Mouse (Mus musculus): Measurements from ENCODE around the gene Asf1b.
"Not testable (repeated sequence)": the region's sequence is repeated elsewhere in the genome, so short reads cannot be mapped to it uniquely, and the experiment has no call there.

Asf1b gene

DNA sequence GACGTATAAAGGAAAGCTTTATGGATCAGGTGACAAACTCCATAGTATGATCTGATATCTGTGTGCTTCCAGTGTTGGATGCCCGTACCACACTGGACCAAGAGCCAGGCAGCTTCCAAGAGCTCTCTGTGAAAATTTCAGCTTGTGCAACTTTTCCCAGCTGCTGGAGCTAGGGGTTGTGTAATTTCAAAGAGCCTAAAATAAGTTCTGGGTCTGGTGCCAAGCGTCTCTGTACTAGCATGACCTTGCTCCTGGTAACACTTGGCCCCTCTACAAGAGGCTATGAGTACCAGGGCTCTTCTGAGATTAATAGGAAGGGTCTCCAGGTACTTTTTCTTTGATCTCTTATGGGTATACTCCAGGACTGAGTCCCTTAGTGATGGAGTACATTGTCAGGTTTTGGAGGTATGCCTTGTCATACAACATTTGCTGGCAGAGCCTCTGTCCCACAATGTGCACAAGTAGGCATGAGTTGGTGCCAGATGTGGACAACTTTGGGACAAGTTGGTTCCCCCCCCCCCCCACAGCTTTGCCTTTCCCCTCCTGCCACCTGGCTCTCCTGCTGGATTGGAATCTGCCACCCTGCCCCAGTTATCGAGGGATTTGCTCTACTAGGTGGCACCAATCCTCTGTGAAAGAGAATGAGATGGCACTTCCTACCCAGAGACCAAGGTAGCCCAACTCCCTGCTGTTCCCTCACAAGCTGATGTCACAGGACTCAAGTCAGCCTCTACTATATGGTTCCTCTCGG, 8.9 kb downstream of the Asf1b start:
- DNase-seq (ENCODE audit: low spot score in 2 of 2): peak; percentile 71 to 84

DNA sequence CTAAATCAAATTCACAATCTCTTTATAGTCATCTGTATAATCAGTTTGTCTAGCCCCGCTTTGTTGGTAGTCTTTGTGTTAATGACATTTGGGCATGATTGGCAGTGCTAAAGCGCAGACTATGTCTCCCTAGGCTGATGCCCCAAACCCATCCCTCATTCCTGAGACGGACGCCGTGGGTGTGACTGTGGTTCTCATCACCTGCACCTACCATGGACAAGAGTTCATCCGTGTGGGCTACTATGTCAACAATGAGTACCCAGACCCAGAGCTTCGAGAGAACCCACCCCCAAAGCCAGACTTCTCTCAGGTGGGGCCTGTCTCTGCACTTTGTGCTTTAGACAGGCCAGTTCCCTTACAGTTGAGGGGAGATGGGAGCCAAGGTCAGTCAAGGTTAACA, 12.4 kb downstream of the Asf1b start:
- DNase-seq (ENCODE audit: low spot score in 2 of 2): no peak

DNA sequence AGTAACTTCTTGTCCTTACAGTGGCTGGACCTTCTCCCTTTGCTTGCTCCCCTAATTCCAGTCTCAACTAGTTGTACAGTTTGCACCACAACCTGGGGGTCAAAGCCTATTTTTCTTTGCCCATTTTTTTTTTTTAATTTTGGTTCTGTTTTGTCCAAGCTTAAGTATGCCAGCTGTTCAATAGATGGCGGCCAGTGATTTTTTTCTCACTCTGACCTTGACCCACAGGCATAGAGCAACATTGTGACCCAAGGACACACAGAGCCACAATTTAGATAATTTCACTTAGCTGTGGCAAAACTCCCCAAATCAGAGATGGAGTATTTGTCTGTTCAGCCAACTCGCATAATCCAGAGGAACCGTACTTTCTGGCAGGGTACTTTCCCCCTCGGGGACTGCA, 15.8 kb downstream of the Asf1b start:
- DNase-seq (ENCODE audit: low spot score in 2 of 2): no peak

DNA sequence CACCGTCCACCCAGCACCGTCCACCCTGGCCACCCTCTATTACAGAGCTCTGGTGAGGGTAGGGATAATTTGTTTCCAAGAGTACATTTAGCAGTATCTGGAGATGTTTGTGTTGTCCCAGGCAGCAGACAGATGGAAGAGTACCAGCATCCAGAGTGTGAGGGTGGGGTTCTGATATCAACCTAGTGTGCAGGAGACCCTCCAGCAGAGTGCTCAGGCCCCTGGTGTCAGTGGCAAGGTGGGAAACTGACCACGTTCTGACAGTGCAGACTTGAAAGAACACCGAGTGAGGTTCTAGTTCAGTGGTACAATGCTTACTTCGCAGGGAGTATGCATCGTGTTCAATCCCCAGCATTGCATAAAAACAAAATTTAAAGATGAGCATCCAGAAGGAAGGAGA, 16.4 kb downstream of the Asf1b start:
- DNase-seq (ENCODE audit: low spot score in 2 of 2): no peak

DNA sequence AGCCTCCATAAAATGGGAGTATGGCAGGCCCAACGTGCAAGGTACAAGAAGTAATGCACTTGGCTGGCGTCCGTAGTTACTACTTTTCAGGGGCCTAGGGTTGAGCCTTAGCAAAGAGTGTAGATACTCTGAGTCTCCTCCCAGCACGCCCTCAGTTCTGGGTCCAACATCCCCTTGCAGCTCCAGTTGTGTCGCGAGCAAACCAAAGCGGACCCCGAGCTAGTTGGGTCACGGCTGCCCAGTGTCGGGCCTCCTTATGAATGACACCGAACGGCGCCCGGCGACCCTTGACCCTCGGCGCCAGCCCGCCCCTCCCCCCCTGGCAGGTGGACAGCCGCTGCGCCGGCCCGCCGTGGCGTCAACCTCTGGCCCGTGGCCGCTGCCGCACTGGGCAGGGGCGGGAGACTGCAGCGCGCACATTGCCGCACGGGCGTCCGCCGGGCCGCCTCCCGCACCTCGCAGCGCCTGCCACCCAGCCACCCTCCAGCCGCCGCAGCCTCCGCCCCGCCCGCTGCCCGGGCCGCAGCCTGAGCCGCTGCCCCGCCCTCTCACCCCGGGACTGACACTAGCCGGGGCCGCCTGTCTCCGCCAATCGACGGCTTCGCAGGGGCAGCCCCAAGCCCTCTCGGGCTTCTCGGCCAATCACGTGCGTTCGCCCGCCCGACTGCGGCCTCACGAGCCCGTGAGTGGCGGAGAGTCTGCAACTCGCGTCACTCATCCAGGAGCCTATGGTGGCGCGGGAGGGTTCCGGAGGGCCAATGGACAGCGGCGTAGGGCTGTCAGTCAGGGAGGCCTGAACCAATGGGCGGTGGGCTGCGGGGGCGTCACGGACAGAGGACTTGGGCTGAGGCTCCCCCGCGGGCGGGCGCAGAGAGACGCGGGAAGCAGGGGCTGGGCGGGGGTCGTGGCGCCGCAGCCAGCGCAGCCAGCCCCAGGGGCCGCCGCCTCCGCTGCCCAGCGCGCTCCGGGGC, 17.1 kb downstream of the Asf1b start, which contains the start of gene Prkaca:
Prkaca (plus strand) TSS at position 844 of the 971 bp plus-strand sequence.
- DNase-seq (ENCODE audit: low spot score in 2 of 2): peak; percentile 99 to 100

DNA sequence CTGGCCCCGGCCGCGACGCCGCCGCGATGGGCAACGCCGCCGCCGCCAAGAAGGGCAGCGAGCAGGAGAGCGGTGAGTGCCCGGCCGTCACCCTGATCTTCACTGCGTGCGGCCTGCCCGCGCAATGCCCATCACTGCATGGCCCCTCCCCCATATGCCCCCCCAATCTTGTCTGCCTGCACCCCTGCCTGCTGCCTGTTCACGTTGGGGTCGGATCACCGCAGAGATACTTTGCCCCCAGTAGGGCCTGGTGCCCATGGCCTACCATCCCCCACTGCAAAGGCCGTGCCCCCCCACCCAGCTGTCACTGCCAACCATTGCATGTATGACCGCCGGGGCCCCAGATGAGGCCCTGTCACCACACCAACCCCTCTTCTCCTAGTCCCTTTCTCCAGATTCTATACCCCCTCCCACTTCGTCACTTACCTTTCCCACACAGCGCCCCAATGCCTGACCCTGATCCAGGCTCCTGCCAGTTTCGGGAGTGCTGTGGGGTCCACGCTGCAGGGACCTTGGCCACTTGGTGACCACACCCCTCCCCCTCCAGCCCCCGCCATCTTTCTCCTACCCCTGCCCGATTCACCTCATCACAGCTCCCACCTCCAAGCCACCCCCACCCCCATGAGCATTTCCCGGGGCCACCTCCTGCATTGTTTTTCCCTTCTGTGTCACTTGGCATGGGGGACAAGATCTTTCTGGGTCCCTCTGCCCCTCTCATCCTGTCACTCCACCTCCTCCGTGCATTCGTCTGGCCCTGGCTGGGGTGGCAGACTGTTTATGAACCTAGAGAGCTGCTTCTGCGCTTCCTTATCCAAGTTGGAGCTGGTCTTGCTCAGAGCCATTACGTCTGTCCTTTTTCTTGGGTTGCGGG, 18.1 kb downstream of the Asf1b start:
- DNase-seq (ENCODE audit: low spot score in 2 of 2): no peak

DNA sequence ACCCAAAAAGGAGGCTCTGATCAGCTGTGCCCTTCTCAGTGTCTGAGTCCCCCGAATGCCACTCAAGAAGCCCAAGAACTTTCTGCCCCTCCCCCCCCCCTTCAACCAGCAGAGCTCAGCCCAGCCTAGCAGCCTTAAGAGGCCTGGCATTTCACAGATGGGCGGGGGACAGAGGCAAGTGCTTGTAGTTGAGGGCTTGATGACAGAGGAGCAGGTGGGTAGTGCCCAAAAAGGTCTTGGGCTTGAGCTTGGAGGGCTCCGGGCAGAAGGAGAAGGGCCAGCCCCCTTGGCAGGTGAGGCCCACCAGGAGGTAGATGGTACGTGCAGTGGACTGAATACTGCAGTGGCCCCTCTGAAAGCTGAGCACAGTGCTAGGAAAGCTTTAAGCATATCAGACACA, 19.2 kb downstream of the Asf1b start:
- no peak for DNase-seq (ENCODE audit: low spot score in 2 of 2)

DNA sequence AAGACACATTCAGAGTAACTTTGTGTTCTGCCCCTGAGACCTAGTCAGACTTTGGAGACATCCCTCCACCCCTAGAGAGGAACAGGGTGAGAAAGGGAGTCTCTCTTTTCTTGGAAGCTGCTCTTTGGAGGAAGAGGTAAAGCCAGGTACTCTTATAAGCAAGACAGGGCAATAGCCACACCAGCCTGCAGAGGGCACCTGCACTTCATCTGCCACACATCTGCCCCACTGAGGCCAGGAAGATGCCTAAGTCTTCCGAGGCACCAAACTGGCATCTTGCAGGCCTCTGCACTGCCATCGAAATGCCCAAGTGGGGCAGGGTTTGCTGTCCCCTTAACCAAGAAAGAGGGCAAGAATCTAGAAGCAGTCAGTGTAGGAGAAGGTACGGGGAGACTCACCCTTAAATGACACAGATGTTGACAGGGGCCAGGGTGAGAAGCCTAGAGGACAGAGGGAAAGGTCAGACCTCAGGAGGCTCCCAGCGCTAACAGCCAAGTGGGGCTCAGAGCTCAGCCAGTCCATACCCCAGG, 20.9 kb downstream of the Asf1b start:
- no peak for DNase-seq (ENCODE audit: low spot score in 2 of 2)

DNA sequence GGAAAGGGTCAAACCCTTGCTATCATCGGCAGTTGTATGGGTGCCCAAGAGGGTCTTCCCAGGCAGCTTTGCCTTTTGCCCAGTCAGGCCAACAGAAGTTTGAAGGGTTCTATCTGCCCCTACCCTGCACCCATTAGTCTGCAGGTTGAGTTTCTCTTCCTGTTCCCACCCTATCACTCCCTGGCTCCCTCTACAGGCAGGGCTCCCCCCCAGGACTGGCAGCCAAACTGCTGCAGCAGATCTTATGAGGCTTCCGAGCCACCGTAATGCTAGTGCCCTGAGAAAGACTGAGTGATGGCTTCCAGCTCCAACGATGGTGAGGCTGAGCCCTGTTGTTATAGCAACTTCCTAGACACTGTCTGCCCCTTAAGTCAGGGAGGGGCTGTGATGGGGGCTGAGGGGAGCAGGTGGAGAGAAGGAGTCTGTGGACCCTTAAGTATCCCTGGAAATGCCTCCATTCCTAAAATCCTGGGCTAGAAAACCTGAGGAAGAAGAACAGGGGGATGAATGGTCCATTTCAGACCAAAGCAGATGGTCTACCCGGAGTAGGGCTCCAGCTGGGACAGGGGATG, 21.6 kb downstream of the Asf1b start:
- no peak for DNase-seq (ENCODE audit: low spot score in 2 of 2)

DNA sequence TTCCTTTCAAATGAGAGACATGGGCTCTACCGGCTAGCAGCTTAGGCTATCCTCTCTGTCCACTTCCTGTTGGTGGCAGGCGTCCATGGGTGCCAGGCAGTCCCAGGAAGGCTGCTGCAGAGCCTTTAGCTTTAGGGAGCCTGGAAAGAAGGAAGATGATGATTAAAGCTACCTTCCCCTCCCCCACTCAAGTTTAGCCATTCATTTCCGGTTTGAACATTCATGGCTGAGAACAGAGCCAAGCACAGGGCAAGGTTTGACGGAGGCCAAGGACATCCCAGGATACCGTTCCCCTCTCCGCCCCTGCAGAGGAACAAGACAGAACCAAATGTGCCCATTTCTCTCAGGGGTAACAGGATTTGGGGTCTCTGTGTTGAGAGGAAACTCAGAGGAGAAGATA, 22.3 kb downstream of the Asf1b start:
- peak in 1 of 2 experiments; percentile 43 for DNase-seq (ENCODE audit: low spot score in 2 of 2)

DNA sequence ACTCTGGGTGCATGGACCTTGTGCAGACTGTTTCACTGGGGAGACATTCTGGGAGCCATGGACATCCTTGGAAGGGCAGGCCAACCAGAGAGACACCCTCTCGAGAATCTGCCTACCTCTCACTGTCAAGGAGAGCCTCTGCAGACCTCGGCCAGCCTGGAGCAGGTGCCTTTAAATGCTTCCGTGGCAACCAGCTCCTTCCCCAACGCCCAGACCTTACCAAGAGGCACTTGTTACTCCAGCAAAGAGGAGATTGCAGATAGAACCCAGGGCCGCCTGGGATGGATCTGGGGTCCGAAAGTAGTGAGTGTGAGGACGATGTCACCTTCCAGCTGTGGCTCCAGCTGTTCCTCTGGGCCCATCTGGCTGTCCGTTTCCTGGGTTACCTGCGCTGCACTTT, 22.9 kb downstream of the Asf1b start:
- DNase-seq (ENCODE audit: low spot score in 2 of 2): no peak

DNA sequence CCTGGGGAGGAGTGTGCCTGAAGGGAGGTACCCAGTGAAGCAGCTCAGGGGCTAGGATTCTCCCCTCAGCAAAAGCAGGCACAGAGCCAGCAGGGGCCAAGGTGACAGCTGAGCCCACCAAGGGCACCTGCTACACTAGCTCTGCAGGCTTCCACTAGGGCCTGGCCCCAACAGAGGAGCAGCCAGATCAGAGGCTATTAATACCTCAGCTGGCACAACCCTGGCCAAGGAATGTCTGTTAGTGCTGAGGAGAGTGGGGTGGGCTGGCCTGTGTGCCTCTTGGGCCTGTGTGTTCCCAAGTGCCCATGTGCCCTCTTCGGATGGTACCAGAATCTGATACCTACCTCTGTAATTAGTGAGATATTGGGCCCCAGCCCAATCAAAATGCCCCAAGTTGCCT, 24.9 kb downstream of the Asf1b start:
- peak; percentile 76 to 77 for DNase-seq (ENCODE audit: low spot score in 2 of 2)

DNA sequence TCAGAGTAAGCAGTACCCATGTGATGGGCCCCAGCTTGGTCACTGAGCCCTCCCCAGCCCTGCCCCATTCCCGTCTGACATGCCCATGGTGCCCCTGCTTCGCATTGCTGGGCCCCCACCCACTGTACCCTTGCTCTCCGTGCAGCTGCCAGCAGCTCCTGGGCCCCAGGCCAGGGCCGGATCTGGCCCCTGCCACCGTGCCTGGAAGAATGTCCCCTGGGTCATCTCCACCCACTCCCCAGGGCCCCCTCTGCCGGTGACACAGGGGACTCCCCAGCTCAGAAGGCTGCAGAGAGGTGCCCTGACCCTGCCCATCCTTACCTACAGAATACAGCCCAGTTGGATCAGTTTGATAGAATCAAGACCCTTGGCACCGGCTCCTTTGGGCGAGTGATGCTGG, 25.5 kb downstream of the Asf1b start:
- DNase-seq (ENCODE audit: low spot score in 2 of 2): peak; percentile 75 to 83

DNA sequence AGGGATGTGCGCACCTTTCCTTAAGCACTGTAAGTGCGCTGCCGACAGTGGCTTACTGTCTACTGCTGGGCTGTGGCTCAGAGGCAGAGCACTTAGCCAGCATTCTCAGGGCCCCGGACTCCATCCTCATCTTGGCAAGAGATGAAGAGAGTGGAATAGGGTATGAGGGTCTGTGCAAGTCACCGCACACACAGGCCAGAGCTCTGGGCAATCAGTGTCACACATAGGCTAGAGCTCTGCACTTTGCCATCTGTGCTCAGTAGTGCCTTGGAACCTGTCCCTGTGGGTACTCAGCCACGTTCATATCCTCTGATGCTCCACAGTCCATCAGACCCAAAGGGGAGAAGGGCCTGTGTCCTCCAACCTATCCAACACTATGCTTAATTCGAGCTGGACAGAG, 26.2 kb downstream of the Asf1b start:
- no peak for DNase-seq (ENCODE audit: low spot score in 2 of 2)

DNA sequence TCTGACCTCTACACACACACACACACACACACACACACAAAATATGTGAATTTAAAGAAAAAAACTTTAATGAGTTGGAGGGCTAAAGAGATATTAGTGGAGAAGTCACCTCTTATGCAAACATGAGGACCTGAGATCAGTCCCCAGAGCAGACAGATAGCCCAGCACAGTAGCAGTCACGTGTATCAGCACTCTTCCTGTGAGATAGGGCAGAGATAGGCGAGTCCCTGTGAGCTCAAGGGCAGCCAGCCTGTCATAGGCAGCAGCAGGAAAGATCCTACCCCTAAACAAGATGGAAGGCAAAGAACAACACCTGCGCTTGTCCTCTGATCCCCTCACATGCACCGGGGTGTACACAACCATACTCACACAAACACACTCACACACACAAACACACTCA, 27.1 kb downstream of the Asf1b start:
- no peak for DNase-seq (ENCODE audit: low spot score in 2 of 2)

DNA sequence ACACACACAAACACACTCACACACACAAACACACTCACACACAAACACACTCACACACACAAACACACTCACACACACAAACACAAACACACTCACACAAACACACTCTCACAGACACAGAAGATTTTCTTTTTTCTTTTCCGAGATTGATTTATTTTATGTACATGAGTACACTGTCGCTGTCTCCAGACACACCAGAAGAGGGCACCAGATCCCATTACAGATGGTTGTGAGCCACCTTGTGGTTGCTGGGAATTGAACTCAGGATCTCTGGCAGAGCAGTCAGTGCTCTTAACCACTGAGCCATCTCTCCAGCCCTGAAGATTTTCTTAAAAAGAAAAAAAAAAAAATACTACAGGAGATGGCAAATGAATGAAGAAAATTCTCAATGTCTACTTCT, 27.9 kb downstream of the Asf1b start:
- not testable (repeated sequence) for DNase-seq (ENCODE audit: low spot score in 2 of 2)

DNA sequence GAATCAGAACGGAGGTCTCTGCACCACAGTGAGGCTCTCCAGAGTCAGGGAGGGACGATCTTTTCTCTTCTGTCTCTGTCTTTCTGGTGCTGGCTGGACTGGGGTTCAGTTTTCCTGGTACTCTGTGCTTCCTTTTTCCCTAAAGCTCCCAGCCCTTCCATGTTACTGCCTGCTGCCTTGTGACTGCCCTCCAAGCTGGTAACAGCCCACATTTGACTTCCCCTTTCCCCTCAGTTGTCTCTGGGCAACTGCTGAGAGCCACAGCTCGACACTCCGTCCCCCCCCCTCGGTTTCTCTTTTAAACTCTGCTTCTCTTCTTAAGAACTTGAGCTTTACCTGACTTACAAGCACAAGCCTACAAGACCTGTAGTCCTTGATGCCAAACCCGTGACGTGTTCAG, 33.9 kb downstream of the Asf1b start:
- DNase-seq (ENCODE audit: low spot score in 2 of 2): no peak

DNA sequence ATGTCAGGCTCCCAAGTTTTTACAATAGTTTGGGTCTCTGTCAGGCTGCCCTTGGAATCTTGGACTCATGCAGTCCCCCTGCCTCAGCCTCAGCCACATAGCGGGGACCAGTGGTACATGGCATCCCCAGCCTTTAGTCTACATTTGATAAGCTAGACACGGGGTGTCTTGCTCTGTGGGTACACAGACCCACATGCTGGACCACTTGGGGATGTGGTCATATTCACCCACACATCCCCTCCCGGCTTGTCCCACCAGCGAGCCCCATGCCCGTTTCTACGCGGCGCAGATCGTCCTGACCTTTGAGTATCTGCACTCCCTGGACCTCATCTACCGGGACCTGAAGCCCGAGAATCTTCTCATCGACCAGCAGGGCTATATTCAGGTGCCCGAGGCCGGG, 34.9 kb downstream of the Asf1b start:
- DNase-seq (ENCODE audit: low spot score in 2 of 2): no peak

DNA sequence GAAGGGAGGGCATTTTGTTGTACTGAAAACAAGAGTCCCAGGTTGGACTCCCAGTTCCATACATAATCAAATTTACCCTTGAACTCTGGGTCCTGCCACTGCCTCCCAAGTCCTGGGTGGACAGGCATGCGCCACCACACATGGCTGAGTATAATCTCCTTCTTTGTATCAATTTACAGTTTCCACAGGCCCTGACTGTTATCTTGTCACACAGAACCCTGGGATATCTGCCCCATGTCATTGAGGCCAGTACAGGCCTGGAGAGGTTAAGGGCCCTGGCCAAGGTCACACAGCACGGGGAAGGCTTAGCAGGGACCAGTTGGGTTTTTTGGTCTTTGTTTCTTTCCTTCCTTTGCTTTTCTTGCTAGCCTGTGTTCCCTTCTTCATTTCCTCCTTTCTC, 37.2 kb downstream of the Asf1b start:
- DNase-seq (ENCODE audit: low spot score in 2 of 2): no peak

DNA sequence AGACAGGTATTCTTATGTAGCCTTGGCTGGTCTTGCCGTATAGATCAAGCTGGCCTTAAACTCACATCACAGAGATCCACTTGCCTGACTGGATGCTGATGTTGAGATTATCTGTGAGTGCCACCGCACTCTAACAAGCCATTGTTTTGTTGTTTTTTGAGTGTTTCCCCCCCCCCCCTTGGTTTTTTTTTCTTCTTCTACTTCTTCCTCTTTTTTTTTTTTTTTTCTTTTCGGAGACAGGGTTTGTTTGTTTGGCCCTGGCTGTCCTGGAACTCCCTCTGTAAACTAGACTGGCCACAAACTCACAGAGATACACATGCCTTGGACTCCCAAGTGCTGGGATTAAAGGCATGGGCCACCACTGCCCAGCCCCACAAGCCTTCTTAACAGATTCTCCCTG, 38.7 kb downstream of the Asf1b start:
- DNase-seq (ENCODE audit: low spot score in 2 of 2): no peak

DNA sequence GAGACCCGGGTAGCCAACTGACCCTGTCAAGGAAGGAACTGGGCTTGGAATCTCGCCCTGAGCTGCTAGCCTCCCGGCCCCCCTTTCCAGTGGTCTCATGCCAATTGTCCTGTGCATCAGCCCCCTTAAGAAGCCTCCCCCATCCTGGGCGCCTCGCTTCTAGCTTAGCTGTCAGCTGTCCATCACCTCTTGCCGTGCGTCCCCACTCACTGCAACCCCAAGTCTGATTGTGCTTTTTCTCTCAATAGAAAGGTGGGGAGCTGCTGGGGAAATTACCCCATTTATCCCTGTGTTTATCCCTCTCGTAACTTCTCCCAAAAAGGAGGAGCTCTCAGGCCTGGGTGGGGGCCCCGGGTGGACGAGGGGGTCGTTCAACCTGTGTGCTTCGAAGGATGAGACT, 40.7 kb downstream of the Asf1b start:
- DNase-seq (ENCODE audit: low spot score in 2 of 2): no peak

Measured in heart, adult 9 months (tissue).